Mouse (Mus musculus): ENCODE measurements around the gene Dync2li1. TPM values are rescaled to one million over a fixed set of nuclear protein-coding genes. Genes with fewer than 3 reads are reported as not detected.

The Dync2li1 gene
- total and polyA plus RNA-seq, 3 experiments, result 0.08 TPM; not detected in 2

DNA sequence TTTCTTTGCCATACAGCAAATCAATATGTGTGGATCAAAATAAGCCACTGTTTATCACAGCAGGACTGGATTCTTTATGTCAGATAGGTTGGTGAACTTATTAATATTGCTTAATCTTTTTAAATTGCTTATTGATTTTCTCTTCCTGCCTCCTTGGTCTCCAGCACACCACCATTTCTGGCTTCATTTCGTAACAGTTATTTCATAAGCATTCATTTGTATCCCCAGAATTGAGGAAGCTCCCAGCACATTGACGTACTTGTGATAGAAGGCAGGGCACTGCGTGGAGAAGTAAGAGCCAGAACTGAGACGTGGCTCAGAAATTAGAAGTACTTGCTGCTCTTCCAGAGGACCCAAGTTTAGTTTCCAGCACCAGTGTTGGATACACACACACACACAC is 21.3 kb downstream of the Dync2li1 start:
- no peaks in the 10 kb centered on the region for H3K9me3 ChIP-seq (replicated peaks; ENCODE audit: insufficient read depth, low read length)
- H3K27ac ChIP-seq (ENCODE audit: control insufficient read depth, low read depth, low read length), result no peak overlapping the region
- H3K4me3 ChIP-seq (ENCODE audit: control insufficient read depth in 1 of 2, insufficient read depth in 1 of 2, low read depth in 2 of 2, low read length in 2 of 2), result no peak overlapping the region
- peaks cover 0 to 12% of the 10 kb centered on the region in 2 experiments; a peak in 2 of 4 replicates for H3K36me3 ChIP-seq (ENCODE audit: control insufficient read depth in 1 of 2, insufficient read depth in 2 of 2, low read length in 2 of 2)
- no peaks in the 10 kb centered on the region; a peak in 1 of 4 replicates for H3K27me3 ChIP-seq (ENCODE audit: control insufficient read depth in 1 of 2, insufficient read depth in 2 of 2, low read length in 2 of 2)
- no peak overlapping the region for H3K9ac ChIP-seq (ENCODE audit: control insufficient read depth, low read depth, low read length, poor library complexity, severe bottlenecking)
- H3K4me1 ChIP-seq (ENCODE audit: control insufficient read depth in 1 of 2, insufficient read depth in 2 of 2, low read length in 2 of 2), result peaks cover 13% of the 10 kb centered on the region in 2 experiments
- TF ChIP-seq MYB (IDR thresholded peaks at IDR 0.05; ENCODE audit: low read depth, low read length) (no peak), HCFC1 (IDR thresholded peaks at IDR 0.05; ENCODE audit: low read depth, low read length) (no peak), MEF2A (IDR thresholded peaks at IDR 0.05; ENCODE audit: extremely low read depth, insufficient replicate concordance, low read depth, low read length, poor library complexity, severe bottlenecking) (no peak), ETS1 (IDR thresholded peaks at IDR 0.05; ENCODE audit: low read depth, low read length) (no peak), JUND (IDR thresholded peaks at IDR 0.05; ENCODE audit: low read depth, low read length) (no peak), E2F4 (IDR thresholded peaks at IDR 0.05; ENCODE audit: borderline replicate concordance, low read depth, low read length) (no peak), USF2 (IDR thresholded peaks at IDR 0.05; ENCODE audit: borderline replicate concordance in 1 of 2, insufficient read depth in 1 of 2, low read depth in 1 of 2, low read length in 2 of 2) (no peak), CTCF (IDR thresholded peaks at IDR 0.05 in 2 of 3, conservative IDR thresholded peaks at IDR 0.05 in 1 of 3; ENCODE audit: control insufficient read depth in 1 of 3, insufficient read depth in 1 of 3, low read depth in 2 of 3, low read length in 3 of 3, poor library complexity in 1 of 3, severe bottlenecking in 1 of 3) (no peak), MAX (IDR thresholded peaks at IDR 0.05; ENCODE audit: low read length) (no peak), NRF1 (IDR thresholded peaks at IDR 0.05; ENCODE audit: insufficient read depth, low read depth, low read length, poor library complexity, severe bottlenecking) (no peak), MXI1 (IDR thresholded peaks at IDR 0.05; ENCODE audit: low read depth, low read length) (no peak), TCF12 (IDR thresholded peaks at IDR 0.05; ENCODE audit: low read depth, low read length) (no peak), POLR2A (IDR thresholded peaks at IDR 0.05; ENCODE audit: control insufficient read depth in 1 of 2, insufficient read depth in 1 of 2, low read depth in 1 of 2, low read length in 2 of 2, poor library complexity in 1 of 2) (no peak), CHD2 (IDR thresholded peaks at IDR 0.05; ENCODE audit: low read length) (no peak), KAT2A (conservative IDR thresholded peaks at IDR 0.05; ENCODE audit: low read depth, low read length) (no peak), ELF1 (IDR thresholded peaks at IDR 0.05; ENCODE audit: low read depth, low read length) (no peak), BHLHE40 (IDR thresholded peaks at IDR 0.05; ENCODE audit: borderline replicate concordance, low read depth, low read length) (no peak), ZNF384 (IDR thresholded peaks at IDR 0.05; ENCODE audit: low read depth, low read length) (no peak), SMC3 (IDR thresholded peaks at IDR 0.05; ENCODE audit: low read depth, low read length) (no peak), MYC (IDR thresholded peaks at IDR 0.05; ENCODE audit: low read depth, low read length) (no peak)
- peak; percentile 21 for DNase-seq (ENCODE audit: low read depth, low spot score)
- H3K79me2 ChIP-seq (ENCODE audit: control insufficient read depth, insufficient read depth, low read length, poor library complexity), result no peaks in the 10 kb centered on the region

Data from MEL (cell line).